Mouse (Mus musculus): ENCODE data around the gene Gm29106. TPM values are rescaled to one million over a fixed set of nuclear protein-coding genes. Genes with fewer than 3 reads are reported as not detected.

The Gm29106 gene
- not detected for polyA plus RNA-seq (2017; shearing (Covaris generic))

DNA sequence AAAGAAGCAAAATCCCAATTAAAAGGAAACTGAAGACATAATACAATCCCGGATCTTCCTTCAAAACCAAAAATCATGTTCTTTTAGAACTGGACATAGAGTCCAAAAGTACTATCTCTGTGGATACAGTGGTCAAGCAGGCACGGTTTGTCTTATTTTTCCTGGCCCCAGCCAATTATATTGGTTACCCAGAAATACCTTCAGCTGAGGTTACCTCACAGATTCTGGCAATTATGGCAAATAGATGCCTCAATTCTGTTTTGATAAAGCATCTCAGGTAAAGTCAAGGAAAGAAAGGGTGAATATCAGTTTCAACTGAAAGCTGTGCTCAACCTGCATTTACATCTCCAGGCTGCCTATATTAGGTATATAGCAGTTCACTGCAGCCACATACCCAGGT is at the start of gene Gm29106:
Gm29106 (plus strand) TSS at position 301 of the 400 bp plus-strand sequence.

Other genes starting within 250 kb of the Gm29106 start
- gene Gm28168, start 248.5 kb upstream of the Gm29106 start, polyA plus RNA-seq (2017; shearing (Covaris generic)), result not detected
- not detected for gene Gm7145, start 210.6 kb upstream of the Gm29106 start, polyA plus RNA-seq (2017; shearing (Covaris generic))
- gene Tsn, start 135.2 kb downstream of the Gm29106 start, polyA plus RNA-seq (2017; shearing (Covaris generic)), result 245 TPM
- 86.9 TPM for gene Nifk, start 145.3 kb downstream of the Gm29106 start, polyA plus RNA-seq (2017; shearing (Covaris generic))
- 38.5 TPM for gene Clasp1, start 212.5 kb downstream of the Gm29106 start, polyA plus RNA-seq (2017; shearing (Covaris generic))

Measured in CD4-positive, CD25-positive, alpha-beta regulatory T cell, adult 9 weeks (primary cell).